Comparison of ENCODE assay signal across 15 mouse cellular contexts in genomic region chr2:142030756-142031646, GRCm38 (mm10).
DNase-seq lines count a peak whose midpoint lies in the region; ATAC-seq and TF ChIP-seq lines count a peak whose summit lies in the region.
"Had no signal": no experiment of that assay in that cellular context is flagged by ENCODE, and none has a peak within 500 bp of the region (broad histone marks: within the 10 kb centered on the region; RNA-seq: fewer than 3 reads in every experiment).

No protein-coding gene starts in this region.

- H3K4me1 ChIP-seq in kidney, postnatal 0 days (replicated peaks; ENCODE audit: insufficient read depth, low read length), result no peaks in the 10 kb centered on the region
- no peaks in the 10 kb centered on the region; the same call in 1 of the 2 replicates for H3K4me1 ChIP-seq in kidney, embryonic 16.5 days (ENCODE audit: insufficient read depth, low read length)
- H3K4me1 ChIP-seq in forebrain, embryonic 13.5 days, result peaks cover 12% of the 10 kb centered on the region
- H3K4me1 ChIP-seq in midbrain, embryonic 13.5 days (replicated peaks), result peaks cover 14% of the 10 kb centered on the region

- H3K27ac ChIP-seq in kidney, postnatal 0 days, result no peak overlapping the region
- H3K27ac ChIP-seq in kidney, embryonic 16.5 days (ENCODE audit: low read length), result no peak overlapping the region
- H3K27ac ChIP-seq in forebrain, embryonic 13.5 days, result no peak overlapping the region
- H3K27ac ChIP-seq in midbrain, embryonic 13.5 days, result no peak overlapping the region
- H3K27ac ChIP-seq: kidney, embryonic 15.5 days; liver, embryonic 14.5 days had no signal

- WGBS in kidney, postnatal 0 days, result 37% methylated on average over 10 of the region's 10 CpGs
- 40% methylated on average over 10 of the region's 10 CpGs for WGBS in kidney, embryonic 16.5 days
- WGBS in forebrain, embryonic 13.5 days, result 6% methylated on average over 10 of the region's 10 CpGs
- 14% methylated on average over 10 of the region's 10 CpGs for WGBS in midbrain, embryonic 13.5 days

- no peak for TF ChIP-seq CTCF in kidney, postnatal 0 days (IDR thresholded peaks at IDR 0.05; ENCODE audit: low read depth)

- no peak for ATAC-seq in kidney, postnatal 0 days (replicated peaks; ENCODE audit: low FRiP score, low read depth)
- ATAC-seq in kidney, embryonic 16.5 days (ENCODE audit: low FRiP score, low TSS enrichment), result no peak
- ATAC-seq in forebrain, embryonic 13.5 days, result no peak
- no peak for ATAC-seq in midbrain, embryonic 13.5 days
- ATAC-seq in erythroid progenitor cell, adult 5-6 weeks (replicated peaks; ENCODE audit: low FRiP score, poor library complexity, severe bottlenecking), result no peak
- ATAC-seq: CD4-positive, CD25-positive, alpha-beta regulatory T cell, adult 4 months; inflammation-experienced regulatory T-cells, adult 6 months had no signal

- DNase-seq in kidney, postnatal 0 days (ENCODE audit: low spot score), result peak; percentile 2
- no peak for DNase-seq in thymus, postnatal 4 days
- no peak for DNase-seq in gastrocnemius, postnatal 10 days
- DNase-seq: cerebellum, postnatal 25 days; left cerebral cortex, postnatal 4 days; lung, postnatal 10 days; thymus, adult 18-20 months had no signal

- no peak overlapping the region for H3K4me3 ChIP-seq in kidney, postnatal 0 days (replicated peaks; ENCODE audit: low read depth, low read length)
- H3K4me3 ChIP-seq in kidney, embryonic 16.5 days (ENCODE audit: low read length), result no peak overlapping the region
- no peak overlapping the region for H3K4me3 ChIP-seq in forebrain, embryonic 13.5 days
- H3K4me3 ChIP-seq in midbrain, embryonic 13.5 days (replicated peaks), result no peak overlapping the region; the same call in 1 of the 2 replicates
- H3K4me3 ChIP-seq: kidney, embryonic 15.5 days had no signal

- no peaks in the 10 kb centered on the region for H3K36me3 ChIP-seq in kidney, postnatal 0 days (ENCODE audit: insufficient read depth, low read length)
- H3K36me3 ChIP-seq in kidney, embryonic 16.5 days (ENCODE audit: insufficient read depth, low read length), result no peaks in the 10 kb centered on the region
- no peaks in the 10 kb centered on the region for H3K36me3 ChIP-seq in forebrain, embryonic 13.5 days (ENCODE audit: poor library complexity, severe bottlenecking)
- H3K36me3 ChIP-seq in midbrain, embryonic 13.5 days, result no peaks in the 10 kb centered on the region
- H3K36me3 ChIP-seq: kidney, embryonic 15.5 days had no signal

- H3K4me2 ChIP-seq in kidney, postnatal 0 days (ENCODE audit: low read length), result no peak overlapping the region
- H3K4me2 ChIP-seq in kidney, embryonic 16.5 days (replicated peaks; ENCODE audit: low read depth, low read length), result no peak overlapping the region
- H3K4me2 ChIP-seq in forebrain, embryonic 13.5 days, result peak overlapping the region; percentile 10; the same call in 1 of the 2 replicates
- 0 out of 2 replicates have a peak overlapping the region, but pooled peaks have one; percentile 6 for H3K4me2 ChIP-seq in midbrain, embryonic 13.5 days (replicated peaks)
- H3K4me2 ChIP-seq: kidney, embryonic 15.5 days had no signal

- no peaks in the 10 kb centered on the region for H3K27me3 ChIP-seq in kidney, postnatal 0 days (ENCODE audit: insufficient read depth, low read length)
- H3K27me3 ChIP-seq in kidney, embryonic 16.5 days (ENCODE audit: insufficient read depth, low read length), result no peaks in the 10 kb centered on the region
- no peaks in the 10 kb centered on the region for H3K27me3 ChIP-seq in forebrain, embryonic 13.5 days
- no peaks in the 10 kb centered on the region for H3K27me3 ChIP-seq in midbrain, embryonic 13.5 days
- H3K27me3 ChIP-seq: kidney, embryonic 15.5 days had no signal

- no peak overlapping the region for H3K9ac ChIP-seq in kidney, postnatal 0 days (ENCODE audit: low read depth, low read length)
- no peak overlapping the region for H3K9ac ChIP-seq in kidney, embryonic 16.5 days (replicated peaks; ENCODE audit: low read length)
- no peak overlapping the region for H3K9ac ChIP-seq in forebrain, embryonic 13.5 days
- H3K9ac ChIP-seq in midbrain, embryonic 13.5 days (replicated peaks), result no peak overlapping the region
- H3K9ac ChIP-seq: kidney, embryonic 15.5 days; liver, embryonic 14.5 days had no signal

- no peaks in the 10 kb centered on the region for H3K9me3 ChIP-seq in kidney, postnatal 0 days (replicated peaks; ENCODE audit: low read length)
- no peaks in the 10 kb centered on the region for H3K9me3 ChIP-seq in kidney, embryonic 16.5 days (ENCODE audit: low read length)
- H3K9me3 ChIP-seq in forebrain, embryonic 13.5 days (replicated peaks), result no peaks in the 10 kb centered on the region
- no peaks in the 10 kb centered on the region for H3K9me3 ChIP-seq in midbrain, embryonic 13.5 days
- H3K9me3 ChIP-seq: kidney, embryonic 15.5 days had no signal

Comparison
In these comparisons a context has a peak if more than half of its experiments do, and no peak if none do; other contexts are left out.
1. H3K4me2 ChIP-seq: peak in forebrain, embryonic 13.5 days (single experiment) and midbrain, embryonic 13.5 days (single experiment); none in kidney, postnatal 0 days (single experiment) and kidney, embryonic 16.5 days (single experiment).